Mouse (Mus musculus): ENCODE measurements around the gene Dok4.

Dok4 gene

DNA sequence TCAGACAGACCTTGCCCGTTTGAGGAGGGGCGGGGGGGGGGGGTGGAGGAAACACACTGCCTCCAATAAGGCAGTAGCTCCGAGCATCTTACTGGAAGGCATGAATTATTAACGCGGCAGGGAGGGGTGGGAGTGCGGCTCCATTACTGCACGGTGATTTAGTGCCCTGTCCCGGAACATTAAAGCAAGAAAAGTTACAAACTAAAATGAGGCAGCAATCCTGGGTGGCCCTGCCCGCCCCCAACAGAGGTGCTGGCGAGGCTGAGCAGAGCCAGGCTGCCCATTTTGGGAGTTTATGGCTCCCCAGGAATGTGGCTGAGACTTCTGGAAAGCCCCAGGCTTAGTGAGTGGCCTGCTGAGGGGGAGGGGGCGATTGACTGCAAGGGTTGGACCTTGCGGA is 27.6 kb upstream of the Dok4 start:
- CTCF ChIA-PET: interaction anchor here in 3 of 4 experiments (0.7 to 1.9 kb wide), 5 partner anchors 9 to 89 kb away, joined by 3 to 7 read pairs (median 4); partner anchors contain the start of gene Dok4 (in 1 of the 3)

DNA sequence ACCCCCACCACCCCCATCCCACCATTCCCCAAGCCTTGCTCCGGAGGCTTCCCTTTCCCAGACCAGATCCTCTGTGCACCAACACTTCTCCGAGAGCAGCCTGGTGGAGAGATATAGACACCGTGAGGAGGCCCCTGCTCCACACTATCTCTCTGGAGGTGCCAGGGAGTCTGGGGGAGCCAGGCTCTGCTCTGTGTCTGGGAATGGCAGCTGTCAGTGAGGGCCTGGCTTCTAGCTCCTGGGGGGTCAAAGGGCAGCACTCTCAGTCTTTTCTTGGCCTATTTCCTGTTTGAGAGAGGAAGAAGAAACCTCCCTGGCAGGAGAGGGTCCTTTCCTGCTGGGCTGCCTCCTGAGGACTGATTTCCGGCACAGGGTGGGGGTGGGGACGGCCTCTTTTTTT is 24.9 kb upstream of the Dok4 start:
- POLR2A ChIA-PET: interaction anchor here in 2 of 4 experiments (0.8 to 2.3 kb wide), 7 partner anchors 12 to 60 kb away, joined by 3 to 7 read pairs (median 4); partner anchors contain the start of genes Ccdc102a (in 1 of the 2) and Dok4 (in 1 of the 2)
- CTCF ChIA-PET: interaction anchor here in 2 of 4 experiments (0.7 to 1.3 kb wide), 4 partner anchors 16 to 323 kb away, joined by 3 to 10 read pairs (median 8); no protein-coding TSS in a partner anchor

More for the DNA sequence above, 27.6 kb upstream of the Dok4 start:
- POLR2A ChIA-PET: interaction anchor here (0.7 to 2.5 kb wide), 7 partner anchors 9 to 1033 kb away, joined by 3 to 9 read pairs (median 3); partner anchors contain the start of gene Dok4 (in 2 of the 4)

DNA sequence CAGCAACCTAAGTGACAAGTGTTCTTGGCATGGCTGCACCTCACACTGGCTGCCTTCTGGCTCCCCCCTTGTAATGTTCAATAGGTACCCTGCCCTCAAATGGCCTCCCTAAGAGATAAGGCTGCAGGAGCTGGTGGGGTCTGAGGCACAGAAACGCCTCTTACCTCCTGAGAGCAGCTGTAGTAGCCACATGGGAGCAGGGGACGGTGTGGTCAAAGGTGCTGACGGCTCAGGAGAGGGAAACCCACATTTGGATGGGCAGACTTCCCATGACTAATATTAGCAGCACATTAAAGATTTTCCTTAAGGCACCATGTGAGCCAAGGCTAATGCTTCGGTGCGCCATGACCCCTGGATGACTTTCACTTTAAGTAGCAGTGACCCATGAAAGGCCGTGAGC is 24.5 kb upstream of the Dok4 start:
- POLR2A ChIA-PET: interaction anchor here in 1 of 4 experiments (0.9 to 2.3 kb wide), 3 partner anchors 25 to 60 kb away, joined by 3 to 7 read pairs (median 4); partner anchors contain the start of gene Dok4
- CTCF ChIA-PET: interaction anchor here in 3 of 4 experiments (0.7 to 2.4 kb wide), 7 partner anchors 12 to 323 kb away, joined by 3 to 10 read pairs (median 6); partner anchors contain the start of genes Adgrg5 (in 1 of the 3) and Dok4 (in 1 of the 3)

DNA sequence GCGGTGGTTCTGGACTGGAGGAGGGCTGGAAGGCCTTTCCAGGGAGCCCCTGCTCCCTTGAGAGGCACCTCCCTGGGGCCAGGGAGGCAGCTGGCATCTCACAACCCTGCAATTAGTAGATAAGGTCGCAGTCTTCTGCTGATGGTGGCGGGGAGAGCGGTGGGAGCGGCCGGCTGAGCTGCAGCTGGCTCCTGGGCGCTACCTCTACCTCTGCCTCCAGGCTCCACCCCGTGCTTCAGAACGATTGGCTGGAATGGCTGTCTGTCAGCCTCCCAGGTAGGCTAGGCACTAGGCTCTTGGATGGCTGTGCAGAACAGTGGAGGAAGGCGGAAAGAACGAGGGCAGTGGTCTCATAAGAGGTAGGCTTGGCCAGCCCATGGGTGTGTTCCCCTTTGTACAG is 23.1 kb upstream of the Dok4 start:
- POLR2A ChIA-PET: interaction anchor here in 3 of 4 experiments (0.6 to 2.8 kb wide), 18 partner anchors 9 to 1006 kb away, joined by 3 to 12 read pairs (median 4); partner anchors contain the start of genes Dok4 (in 2 of the 3) and Cx3cl1 (in 1 of the 3)
- CTCF ChIA-PET: interaction anchor here in 3 of 4 experiments (0.6 to 2.4 kb wide), 13 partner anchors 9 to 85 kb away, joined by 3 to 9 read pairs (median 4); partner anchors contain the start of genes Adgrg5 (in 1 of the 3) and Dok4 (in 1 of the 3)

DNA sequence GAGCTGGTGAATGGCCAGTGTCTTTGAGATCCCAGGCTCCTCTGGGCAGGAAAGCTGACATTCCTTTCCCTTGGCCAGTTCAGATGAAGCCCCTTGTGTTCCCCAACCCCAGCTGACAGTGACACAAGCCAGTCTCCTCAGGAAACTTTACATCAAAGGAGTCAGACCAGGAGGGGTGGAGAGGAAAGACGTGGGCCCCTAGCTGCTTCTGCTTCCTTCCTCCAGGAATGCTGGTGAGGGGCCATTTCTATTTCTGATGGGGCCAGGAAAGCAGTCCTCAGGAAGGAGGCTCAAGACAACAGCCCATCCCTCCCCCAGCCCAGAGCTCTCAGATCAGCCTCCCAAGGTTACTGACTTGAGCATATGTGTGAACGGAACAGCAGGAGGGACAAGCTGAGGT is 16.8 kb upstream of the Dok4 start:
- ChIA-PET POLR2A (interaction anchor here in 1 of 4 experiments (0.8 kb wide), 1 partner anchor 27 kb away, joined by 3 read pairs; no protein-coding TSS in a partner anchor), CTCF (no interaction called here)

DNA sequence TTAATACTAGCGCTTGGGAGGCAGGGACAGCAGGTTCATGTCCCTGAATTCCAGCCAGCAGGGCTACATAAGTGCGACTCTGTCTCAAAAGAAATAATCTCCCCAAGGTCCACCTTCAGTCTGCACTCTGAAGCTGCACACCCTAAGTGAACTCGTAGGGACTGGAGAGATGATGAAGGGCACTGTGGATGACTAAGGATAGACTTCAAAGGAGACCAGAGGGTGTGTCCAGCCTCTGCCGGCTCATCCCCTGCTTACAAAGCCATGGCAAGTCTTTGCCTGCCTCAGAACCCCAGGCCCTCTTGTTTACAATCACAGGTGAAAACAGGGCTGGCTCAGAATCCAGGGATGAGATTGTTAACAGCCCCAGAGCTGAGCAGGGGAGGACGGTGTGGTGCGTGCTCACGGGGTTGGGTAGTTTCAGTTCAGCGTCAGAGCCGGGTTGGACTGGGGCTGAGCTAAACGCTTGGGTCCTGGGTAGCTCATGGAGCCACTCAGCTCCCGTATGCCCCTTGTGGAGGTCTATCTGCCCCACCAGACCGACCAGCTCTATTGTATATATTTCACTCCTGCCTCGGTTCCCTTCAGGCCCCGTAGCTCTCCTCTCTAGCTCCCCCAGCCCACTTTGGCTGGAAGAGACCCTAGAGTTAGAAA is 12.4 kb upstream of the Dok4 start:
- ChIA-PET CTCF (interaction anchor here in 2 of 4 experiments (0.9 to 1.5 kb wide), 4 partner anchors 12 to 62 kb away, joined by 3 to 5 read pairs (median 4); partner anchors contain the start of gene Dok4 (in 2 of the 2)), POLR2A (no interaction called here)

DNA sequence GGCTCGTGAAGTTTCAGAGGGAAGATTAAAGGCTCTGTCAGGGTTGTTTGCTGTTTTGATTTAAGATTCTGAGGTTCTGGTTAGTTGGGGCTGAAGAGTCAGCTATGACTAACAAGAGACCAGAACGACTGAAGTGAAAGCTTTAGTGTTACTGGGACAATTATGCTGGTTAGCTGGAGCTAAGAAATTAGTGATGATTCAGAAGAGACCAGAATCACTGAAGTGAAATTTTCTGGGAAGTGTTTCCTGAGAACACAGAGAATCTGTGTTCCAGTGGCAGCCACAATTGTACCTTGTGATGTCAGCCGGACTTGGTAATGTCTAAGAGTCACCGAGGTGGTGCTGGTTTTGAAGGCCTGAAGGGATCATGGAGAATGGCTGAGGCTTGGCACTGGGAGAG is 4.6 kb upstream of the Dok4 start:
- POLR2A ChIA-PET: interaction anchor here in 1 of 4 experiments (0.6 kb wide), 1 partner anchor 347 kb away, joined by 3 read pairs; no protein-coding TSS in a partner anchor
- CTCF ChIA-PET: interaction anchor here in 2 of 4 experiments (0.6 to 1.2 kb wide), 4 partner anchors 20 to 61 kb away, joined by 3 to 6 read pairs (median 3); no protein-coding TSS in a partner anchor

DNA sequence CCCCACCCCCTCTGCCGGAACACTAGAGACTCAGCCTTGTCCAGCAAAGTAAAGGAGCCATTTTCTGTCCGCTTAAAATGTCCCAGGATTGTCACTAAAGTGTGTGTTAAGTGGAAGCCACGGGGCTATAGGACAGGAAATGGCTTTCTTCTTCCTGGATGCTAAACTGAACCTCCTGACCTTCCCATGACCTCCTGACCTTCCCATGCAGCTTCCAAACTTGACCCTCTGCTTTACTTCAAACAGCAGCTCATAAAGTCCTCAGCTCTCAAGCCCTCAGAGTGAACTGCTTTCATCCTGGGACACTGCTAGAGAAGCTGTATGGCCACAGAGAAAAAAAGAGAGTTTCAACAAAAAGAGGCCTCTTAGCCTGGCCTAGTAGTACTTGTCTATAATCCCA is 690 bp upstream of the Dok4 start:
- ChIA-PET CTCF (interaction anchor here in 3 of 4 experiments (0.5 to 3.0 kb wide), 9 partner anchors 11 to 300 kb away, joined by 3 to 13 read pairs (median 5); no protein-coding TSS in a partner anchor), POLR2A (interaction anchor here in 3 of 4 experiments (0.7 to 1.5 kb wide), 7 partner anchors 10 to 828 kb away, joined by 3 to 7 read pairs (median 3); no protein-coding TSS in a partner anchor)

DNA sequence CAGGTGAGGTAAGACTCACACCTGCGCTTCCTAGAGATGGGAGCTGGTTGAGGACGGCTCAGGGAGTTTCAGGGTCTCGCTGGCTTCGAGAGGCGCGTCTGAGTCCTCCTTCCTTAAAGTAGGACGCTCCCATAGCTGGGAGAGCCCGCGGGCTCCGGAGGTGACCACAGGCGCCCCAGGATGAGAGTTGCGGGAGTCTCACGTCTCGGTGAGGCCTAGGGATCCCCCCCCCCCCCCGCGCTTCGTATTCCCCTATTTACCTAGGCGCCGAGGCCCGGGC is 319 bp downstream of the Dok4 start:
- POLR2A ChIA-PET: interaction anchor here (0.6 to 1.8 kb wide), 34 partner anchors 9 to 821 kb away, joined by 3 to 8 read pairs (median 3); partner anchors contain the start of genes Ciapin1 (in 2 of the 4), Coq9 (in 2 of the 4), Polr2c (in 1 of the 4) and Usb1 (in 1 of the 4)
- CTCF ChIA-PET: interaction anchor here (0.5 to 3.0 kb wide), 28 partner anchors 10 to 336 kb away, joined by 3 to 13 read pairs (median 4); partner anchors contain the start of gene Polr2c (in 1 of the 4)

DNA sequence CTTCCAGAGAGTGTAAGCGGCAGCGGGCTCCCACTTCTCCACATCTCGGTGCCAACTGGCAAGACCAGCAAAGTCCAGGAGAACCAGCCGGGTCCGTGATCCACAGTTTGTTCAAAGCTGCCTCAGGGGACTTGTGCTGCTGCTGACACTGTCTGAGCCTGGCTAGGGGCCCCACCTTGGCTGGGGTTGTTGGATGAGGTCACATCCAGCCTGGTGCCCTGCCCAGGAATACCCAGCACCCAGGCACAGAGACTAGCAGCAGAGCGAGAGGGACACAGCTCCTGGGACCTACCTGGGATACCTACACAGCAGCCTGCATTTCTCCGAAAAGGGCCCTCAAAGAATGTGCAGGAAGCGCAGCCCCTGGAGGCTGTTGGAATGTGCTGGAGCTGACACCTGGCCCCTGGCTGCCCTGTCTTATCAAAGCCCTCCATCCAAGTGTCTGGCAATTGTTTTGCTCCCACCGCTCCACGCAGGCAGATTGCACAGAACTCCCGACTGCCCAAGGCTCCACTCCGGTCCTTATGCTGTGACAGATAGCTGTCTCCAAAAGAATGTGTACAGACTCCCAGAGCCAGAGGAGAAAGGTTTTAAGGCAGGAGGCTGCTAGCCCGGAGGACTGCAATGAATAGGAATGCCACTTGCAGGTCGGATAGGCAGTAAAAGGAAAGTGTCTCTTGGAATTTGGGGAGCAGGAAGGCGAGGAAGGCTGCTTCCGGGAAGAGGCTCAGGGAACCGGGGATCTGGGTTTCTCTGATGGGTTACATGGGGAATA is 847 bp downstream of the Dok4 start:
- ChIA-PET CTCF (interaction anchor here in 3 of 4 experiments (0.5 to 3.0 kb wide), 25 partner anchors 9 to 336 kb away, joined by 3 to 13 read pairs (median 3); partner anchors contain the start of gene Polr2c (in 1 of the 3)), POLR2A (interaction anchor here in 3 of 4 experiments (0.5 to 1.8 kb wide), 26 partner anchors 8 to 822 kb away, joined by 3 to 8 read pairs (median 4); partner anchors contain the start of genes Ciapin1 (in 2 of the 3), Coq9 (in 2 of the 3), Polr2c (in 1 of the 3) and Usb1 (in 1 of the 3))

DNA sequence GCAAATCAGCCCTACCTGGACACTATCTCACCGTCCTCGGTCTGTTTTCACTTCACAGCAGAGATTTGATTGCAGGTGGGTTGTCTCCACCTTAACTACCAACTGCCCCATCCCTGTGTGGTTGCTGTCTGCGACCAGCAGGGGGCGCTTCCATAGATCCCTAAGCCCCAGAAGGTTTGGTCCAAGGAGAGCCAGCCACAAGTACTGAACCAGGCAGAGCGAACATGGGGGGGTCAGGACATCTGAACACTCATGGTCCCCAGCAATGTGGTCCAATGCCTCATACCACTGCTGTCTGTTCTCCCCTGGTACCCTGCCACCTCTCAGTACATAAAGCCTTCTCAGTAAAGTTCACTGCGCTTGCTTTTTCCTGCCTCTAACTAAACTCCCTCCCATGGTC is 1.8 kb downstream of the Dok4 start:
- CTCF ChIA-PET: interaction anchor here in 2 of 4 experiments (0.8 to 3.0 kb wide), 8 partner anchors 9 to 34 kb away, joined by 3 to 13 read pairs (median 4); partner anchors contain the start of gene Polr2c (in 1 of the 2)
- POLR2A ChIA-PET: interaction anchor here in 2 of 4 experiments (1.4 to 1.8 kb wide), 4 partner anchors 10 to 36 kb away, joined by 5 to 8 read pairs (median 6); partner anchors contain the start of genes Ciapin1 (in 2 of the 2) and Coq9 (in 2 of the 2)

DNA sequence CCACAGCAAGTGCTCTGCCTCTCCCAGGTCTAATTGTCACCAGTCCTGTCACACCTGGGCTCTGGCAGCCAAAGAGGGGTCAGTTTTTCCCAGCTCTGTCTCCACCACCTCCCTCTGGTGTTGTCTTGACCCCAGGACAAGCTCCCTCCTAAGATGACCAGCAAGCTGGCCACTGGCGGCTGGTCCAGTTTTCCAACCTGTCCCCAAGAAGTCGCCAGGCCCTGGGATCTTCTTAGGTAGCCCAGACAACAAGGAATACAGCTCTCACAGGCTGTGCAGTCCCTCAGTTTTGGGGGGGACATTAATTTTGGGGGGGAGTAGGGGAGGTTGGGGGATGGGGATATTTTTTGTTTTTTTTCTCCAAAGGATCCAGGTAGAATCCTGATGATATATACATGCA is 3.6 kb downstream of the Dok4 start:
- ChIA-PET CTCF (interaction anchor here in 3 of 4 experiments (0.5 to 1.4 kb wide), 4 partner anchors 19 to 262 kb away, joined by 3 read pairs; no protein-coding TSS in a partner anchor), POLR2A (interaction anchor here in 3 of 4 experiments (0.6 to 1.2 kb wide), 5 partner anchors 25 to 690 kb away, joined by 3 to 7 read pairs (median 3); no protein-coding TSS in a partner anchor)

DNA sequence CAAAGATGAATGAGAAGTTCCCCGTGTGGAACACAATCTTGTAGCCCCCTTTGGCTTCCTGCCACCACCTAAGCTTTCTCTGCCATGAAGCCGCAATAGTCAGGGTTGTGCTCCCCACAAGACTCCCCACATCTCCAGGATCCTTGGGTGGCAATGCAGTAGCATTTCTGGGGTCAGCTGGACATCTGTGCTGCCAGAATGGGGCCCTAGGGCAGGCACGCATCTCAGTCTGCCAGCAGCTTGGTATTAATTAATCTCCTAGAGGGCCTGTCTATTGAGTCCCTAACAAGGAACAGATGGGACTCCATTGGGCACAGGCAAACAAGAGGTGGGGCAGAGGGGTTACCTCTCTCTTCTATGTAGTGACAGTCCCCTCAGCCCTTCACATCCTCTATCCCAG is 4.0 kb downstream of the Dok4 start:
- POLR2A ChIA-PET: interaction anchor here in 3 of 4 experiments (0.6 to 1.2 kb wide), 5 partner anchors 38 to 690 kb away, joined by 3 to 7 read pairs (median 3); no protein-coding TSS in a partner anchor
- CTCF ChIA-PET: interaction anchor here in 2 of 4 experiments (0.5 to 1.4 kb wide), 3 partner anchors 19 to 57 kb away, joined by 3 read pairs; no protein-coding TSS in a partner anchor

DNA sequence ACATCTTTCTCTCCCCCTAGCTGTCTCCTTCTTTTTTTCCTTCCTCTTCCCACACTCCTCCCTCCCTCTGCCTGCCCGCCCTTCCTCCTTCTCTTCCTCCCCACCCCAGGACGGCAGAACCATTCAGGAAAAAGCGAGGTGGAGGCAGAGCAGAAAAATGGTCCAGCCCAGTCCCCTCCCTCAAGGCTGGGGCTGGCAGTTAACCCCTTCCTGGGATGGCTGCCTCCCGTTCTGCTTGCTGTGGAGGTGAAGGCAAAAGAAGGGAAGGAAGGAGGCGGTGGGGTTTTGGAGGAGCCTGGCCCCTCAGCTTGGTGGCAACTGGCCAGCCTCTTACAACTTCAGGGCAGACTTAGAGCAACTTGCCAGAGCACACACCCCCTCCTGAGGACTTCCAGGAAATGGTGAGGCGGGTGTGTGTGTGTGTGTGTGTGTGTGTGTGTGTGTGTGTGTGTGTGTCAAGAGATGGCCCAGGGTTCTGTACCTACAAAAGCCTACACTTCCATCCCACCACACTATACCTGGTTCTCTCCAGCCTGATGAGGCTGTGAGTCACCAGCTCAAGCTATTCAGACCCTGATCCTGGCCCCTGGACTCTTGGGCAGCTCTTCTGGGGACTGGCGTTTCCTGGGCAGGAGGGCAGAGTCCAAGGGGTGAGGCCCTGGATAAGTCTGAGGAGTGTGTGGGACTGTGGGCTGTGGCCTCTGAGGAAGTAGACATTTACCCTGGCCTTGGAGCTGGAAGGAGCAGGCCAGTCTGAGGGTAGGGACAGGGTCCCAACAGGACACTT is 4.8 kb downstream of the Dok4 start:
- POLR2A ChIA-PET: interaction anchor here (0.7 to 1.4 kb wide), 6 partner anchors 10 to 172 kb away, joined by 3 to 5 read pairs (median 4); no protein-coding TSS in a partner anchor

DNA sequence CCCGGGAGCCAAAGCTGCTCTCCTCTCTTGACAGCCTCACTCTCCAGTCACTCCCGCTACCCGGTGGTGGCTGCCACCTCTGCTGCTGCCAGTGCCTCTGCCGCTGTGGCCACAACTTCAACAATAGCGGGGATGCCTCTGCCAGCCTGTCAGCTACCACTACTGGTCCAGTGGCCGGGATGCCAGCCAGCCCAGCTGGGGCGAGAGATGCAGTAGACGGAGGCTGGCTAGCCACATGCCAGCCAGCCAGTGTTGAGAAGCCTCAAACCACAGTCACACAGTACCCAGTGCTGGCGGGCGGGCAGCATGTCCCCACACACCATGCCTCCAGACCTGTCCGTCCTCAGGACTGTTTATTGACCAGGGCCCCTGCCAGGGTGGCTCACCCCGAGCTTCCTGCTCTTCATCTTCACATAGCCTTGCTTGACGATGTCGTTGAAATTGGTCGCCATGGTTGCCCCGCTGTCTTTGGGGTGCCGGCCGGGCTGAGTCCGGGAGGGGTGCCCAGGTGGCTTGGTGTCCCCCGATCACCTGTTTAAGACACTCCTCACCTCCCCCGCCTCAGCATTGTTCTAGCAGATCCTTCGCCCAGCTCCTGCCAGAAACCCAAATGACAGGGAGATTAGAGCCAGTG is 5.5 kb downstream of the Dok4 start:
- ChIA-PET CTCF (interaction anchor here in 3 of 4 experiments (0.6 to 1.6 kb wide), 3 partner anchors 9 to 385 kb away, joined by 3 to 5 read pairs (median 4); no protein-coding TSS in a partner anchor), POLR2A (interaction anchor here in 3 of 4 experiments (0.7 to 1.4 kb wide), 4 partner anchors 9 to 116 kb away, joined by 4 to 5 read pairs (median 4); no protein-coding TSS in a partner anchor)

More for the DNA sequence above, 4.8 kb downstream of the Dok4 start:
- CTCF ChIA-PET: interaction anchor here in 3 of 4 experiments (0.6 to 1.6 kb wide), 4 partner anchors 10 to 385 kb away, joined by 3 to 5 read pairs (median 4); no protein-coding TSS in a partner anchor

DNA sequence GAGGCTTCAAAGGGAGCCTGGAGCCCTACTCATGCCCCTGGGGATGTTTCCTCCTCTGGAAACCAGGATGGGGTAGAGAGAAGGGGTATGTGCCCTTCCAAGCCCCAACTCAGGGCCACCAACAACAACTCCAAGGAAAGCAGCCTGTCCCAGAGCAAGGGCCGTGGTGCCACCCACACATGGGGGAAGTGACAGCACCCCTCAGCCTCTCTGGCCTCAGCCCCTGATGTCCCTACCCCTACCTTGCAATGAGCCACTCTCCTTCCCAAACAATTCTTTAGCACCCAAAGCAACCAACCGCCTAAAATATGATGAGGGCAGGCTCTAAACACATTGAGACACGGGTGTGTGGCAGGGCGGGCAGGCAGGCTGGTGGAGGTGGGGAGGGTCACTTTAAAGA is 6.1 kb downstream of the Dok4 start:
- POLR2A ChIA-PET: interaction anchor here in 2 of 4 experiments (1.1 to 1.4 kb wide), 2 partner anchors 9 to 10 kb away, joined by 4 to 5 read pairs; no protein-coding TSS in a partner anchor

More for the DNA sequence above, 6.1 kb downstream of the Dok4 start:
- CTCF ChIA-PET: interaction anchor here in 1 of 4 experiments (1.6 kb wide), 1 partner anchor 9 kb away, joined by 4 read pairs; no protein-coding TSS in a partner anchor

All from embryonic stem cell, embryonic (primary cell).